ENCODE assay signal across 8 mouse cellular contexts in the genomic region with DNA sequence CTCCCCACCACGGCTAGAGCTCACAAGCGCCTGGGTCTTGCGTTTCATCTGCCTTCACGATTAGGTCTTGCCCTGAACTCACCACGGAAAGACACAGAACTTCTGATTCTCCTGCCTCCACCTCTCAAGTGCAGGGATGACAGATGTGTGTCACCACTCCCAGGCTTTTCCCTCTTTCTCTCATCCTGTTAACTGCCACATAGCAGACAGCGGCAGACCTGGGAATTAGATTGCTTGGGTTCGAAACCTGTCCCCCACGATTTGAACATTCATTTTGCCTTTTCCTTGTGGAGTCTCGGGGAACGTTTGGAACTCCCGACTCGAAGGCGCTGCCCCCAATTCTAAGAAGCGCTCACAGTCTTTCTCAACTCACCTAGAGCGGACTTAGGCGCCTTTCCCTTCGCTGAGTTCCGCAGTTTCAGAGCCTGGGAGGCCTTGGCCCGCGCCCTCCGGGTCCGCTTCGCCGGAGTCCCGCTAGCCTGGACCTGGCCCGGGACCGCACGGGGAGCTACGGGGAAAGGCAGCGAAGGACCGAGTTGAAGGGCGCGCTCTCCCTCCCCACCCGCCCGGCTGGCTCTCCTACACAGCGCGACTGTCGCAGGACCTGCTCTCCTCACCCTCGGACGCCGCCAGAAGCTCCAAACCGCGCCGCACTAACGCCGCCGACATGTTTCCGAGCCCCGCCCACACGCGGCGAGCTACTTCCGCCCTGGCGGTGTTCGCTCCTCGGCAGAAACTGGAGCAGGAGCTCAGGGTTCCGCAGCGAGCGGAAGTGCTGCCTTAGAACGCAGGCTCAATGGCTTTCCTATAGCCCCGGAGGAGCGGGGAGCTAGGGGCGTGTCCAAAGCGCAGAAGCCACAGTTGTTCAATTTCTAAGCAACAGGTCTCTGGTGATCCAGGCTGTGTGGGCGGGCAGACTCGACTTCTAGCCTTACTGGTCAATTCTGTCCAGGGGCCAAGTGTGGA. TPM values are rescaled to one million over a fixed set of nuclear protein-coding genes. Genes with fewer than 3 reads are reported as not detected.
A peak's percentile ranks its signal among the peaks of the same experiment; 100 is the strongest.
DNase-seq lines count a peak whose midpoint lies in the region; ATAC-seq and TF ChIP-seq lines count a peak whose summit lies in the region.

A gene (minus strand): TSS at position 706 of the 966 bp plus-strand sequence.

- DNase-seq in CH12.LX (ENCODE audit: extremely low read depth), result peak; percentile 95
- peak; percentile 94 for DNase-seq in c-Kit-positive CD71-negative TER-119-negative erythroid progenitor cells, embryonic 14.5 days (ENCODE audit: low read depth)
- DNase-seq in forebrain, embryonic 11.5 days (ENCODE audit: low spot score), result peak; percentile 94
- DNase-seq in kidney, postnatal 36 days, result peak; percentile 88 to 93

- H3K79me2 ChIP-seq in CH12.LX (replicated peaks; ENCODE audit: control insufficient read depth, extremely low read depth, insufficient read depth, poor library complexity, severe bottlenecking), result peaks cover 16% of the 10 kb centered on the region

- peaks cover 7% of the 10 kb centered on the region for H3K27me3 ChIP-seq in CH12.LX (replicated peaks)
- no peaks in the 10 kb centered on the region for H3K27me3 ChIP-seq in forebrain, embryonic 11.5 days (ENCODE audit: control insufficient read depth, insufficient read depth, low read length)
- H3K27me3 ChIP-seq in heart, embryonic 16.5 days (ENCODE audit: control insufficient read depth, insufficient read depth, low read length), result no peaks in the 10 kb centered on the region
- no peaks in the 10 kb centered on the region for H3K27me3 ChIP-seq in liver, embryonic 16.5 days (ENCODE audit: control insufficient read depth, insufficient read depth, low read depth, low read length)
- no peaks in the 10 kb centered on the region for H3K27me3 ChIP-seq in neural tube, embryonic 13.5 days
- H3K27me3 ChIP-seq in testis, adult 2 months (ENCODE audit: control insufficient read depth, insufficient read depth, low read length), result no peaks in the 10 kb centered on the region

- H3K9ac ChIP-seq in CH12.LX (ENCODE audit: insufficient read depth, low read depth), result peak within 1 kb of the TSS; percentile 77
- H3K9ac ChIP-seq in forebrain, embryonic 11.5 days (ENCODE audit: low read length), result peak within 1 kb of the TSS; percentile 72
- H3K9ac ChIP-seq in heart, embryonic 16.5 days (ENCODE audit: low read length), result peak within 1 kb of the TSS; percentile 92
- H3K9ac ChIP-seq in liver, embryonic 16.5 days (ENCODE audit: low read depth, low read length), result peak within 1 kb of the TSS; percentile 86
- peak within 1 kb of the TSS; percentile 86 for H3K9ac ChIP-seq in neural tube, embryonic 13.5 days

- peak within 1 kb of the TSS; percentile 45 for H3K4me2 ChIP-seq in CH12.LX (ENCODE audit: insufficient read depth, low read depth, poor library complexity, severe bottlenecking)
- H3K4me2 ChIP-seq in forebrain, embryonic 11.5 days (ENCODE audit: low read depth, low read length, severe bottlenecking), result peak within 1 kb of the TSS; percentile 88
- H3K4me2 ChIP-seq in heart, embryonic 16.5 days (ENCODE audit: low read depth, low read length), result peak within 1 kb of the TSS; percentile 88
- H3K4me2 ChIP-seq in liver, embryonic 16.5 days (ENCODE audit: low read depth, low read length), result peak within 1 kb of the TSS; percentile 79
- peak within 1 kb of the TSS; percentile 86 for H3K4me2 ChIP-seq in neural tube, embryonic 13.5 days

- dilution Hi-C loops in CH12.LX (cut with MboI; ENCODE audit: extremely low pct_ligation_motif_present, extremely low pct_unique_long_range_greater_than_20kb, low sequenced_read_pairs), result no loop called here

- ATAC-seq in forebrain, embryonic 11.5 days (replicated peaks; ENCODE audit: low FRiP score), result peak; percentile 88
- ATAC-seq in heart, embryonic 16.5 days (replicated peaks; ENCODE audit: extremely low read depth, insufficient read depth, low FRiP score), result peak; percentile 90
- ATAC-seq in liver, embryonic 16.5 days (ENCODE audit: low read depth), result peak; percentile 96
- ATAC-seq in neural tube, embryonic 13.5 days (ENCODE audit: low read depth), result peak; percentile 86

- no peak for TF ChIP-seq RAD21 in CH12.LX (IDR thresholded peaks at IDR 0.05; ENCODE audit: low read depth, low read length)

- in situ Hi-C loops in CH12.LX (cut with MboI; ENCODE audit: low pct_ligation_motif_present, low pct_unique_long_range_greater_than_20kb, low sequenced_read_pairs), result loop anchor here (10.0 to 25.0 kb wide), 2 partner anchors 371 to 698 kb away; no protein-coding TSS in a partner anchor

- H3K9me3 ChIP-seq in CH12.LX (replicated peaks; ENCODE audit: low read length), result peaks cover 3% of the 10 kb centered on the region
- H3K9me3 ChIP-seq in forebrain, embryonic 11.5 days (ENCODE audit: control insufficient read depth, low read length), result no peaks in the 10 kb centered on the region
- H3K9me3 ChIP-seq in heart, embryonic 16.5 days (replicated peaks; ENCODE audit: control insufficient read depth, low read length), result no peaks in the 10 kb centered on the region
- H3K9me3 ChIP-seq in liver, embryonic 16.5 days (replicated peaks; ENCODE audit: control insufficient read depth, low read length), result no peaks in the 10 kb centered on the region
- no peaks in the 10 kb centered on the region for H3K9me3 ChIP-seq in neural tube, embryonic 13.5 days

- H3K27ac ChIP-seq in CH12.LX (ENCODE audit: insufficient read depth, low read depth), result no peak within 1 kb of the TSS
- H3K27ac ChIP-seq in forebrain, embryonic 11.5 days (ENCODE audit: low read depth, low read length), result peak within 1 kb of the TSS; percentile 26; the same call in 1 of the 2 replicates
- peak within 1 kb of the TSS; percentile 73 for H3K27ac ChIP-seq in heart, embryonic 16.5 days (ENCODE audit: low read length)
- H3K27ac ChIP-seq in liver, embryonic 16.5 days (ENCODE audit: low read length), result peak within 1 kb of the TSS; percentile 78
- peak within 1 kb of the TSS; percentile 65 for H3K27ac ChIP-seq in neural tube, embryonic 13.5 days (replicated peaks)
- peak within 1 kb of the TSS; percentile 79 for H3K27ac ChIP-seq in testis, adult 2 months (ENCODE audit: control insufficient read depth, insufficient read depth, low read depth, low read length)

- TF ChIP-seq EP300 in CH12.LX (IDR thresholded peaks at IDR 0.05; ENCODE audit: low read length), result no peak

- H3K36me3 ChIP-seq in CH12.LX (replicated peaks in 1 of 2; ENCODE audit: control insufficient read depth in 1 of 2, insufficient read depth in 1 of 2, low read length in 1 of 2), result peaks cover 19 to 38% of the 10 kb centered on the region in 2 experiments
- no peaks in the 10 kb centered on the region; the same call in 1 of the 2 replicates for H3K36me3 ChIP-seq in forebrain, embryonic 11.5 days (ENCODE audit: control insufficient read depth, insufficient read depth, low read length)
- H3K36me3 ChIP-seq in heart, embryonic 16.5 days (ENCODE audit: control insufficient read depth, insufficient read depth), result peaks cover 6% of the 10 kb centered on the region; the same call in 1 of the 2 replicates
- H3K36me3 ChIP-seq in liver, embryonic 16.5 days (ENCODE audit: control insufficient read depth, insufficient read depth), result peaks cover 8% of the 10 kb centered on the region
- H3K36me3 ChIP-seq in neural tube, embryonic 13.5 days, result peaks cover 19% of the 10 kb centered on the region
- H3K36me3 ChIP-seq in testis, adult 2 months (ENCODE audit: control insufficient read depth, insufficient read depth, low read length), result no peaks in the 10 kb centered on the region; the same call in 1 of the 2 replicates

- WGBS in forebrain, embryonic 11.5 days, result 2% methylated on average over 66 of the region's 66 CpGs
- under 1% methylated on average over 66 of the region's 66 CpGs for WGBS in heart, embryonic 16.5 days
- under 1% methylated on average over 66 of the region's 66 CpGs for WGBS in liver, embryonic 16.5 days (ENCODE audit: insufficient replicate concordance)
- 2% methylated on average over 66 of the region's 66 CpGs for WGBS in neural tube, embryonic 13.5 days

- no peak for TF ChIP-seq CTCF in CH12.LX (conservative IDR thresholded peaks at IDR 0.05 in 1 of 2, IDR thresholded peaks at IDR 0.05 in 1 of 2; ENCODE audit: low read depth in 2 of 2, low read length in 2 of 2)
- no peak for TF ChIP-seq CTCF in testis, adult 2 months (IDR thresholded peaks at IDR 0.05; ENCODE audit: control insufficient read depth, insufficient read depth, insufficient replicate concordance, low read depth, low read length)

- TF ChIP-seq POLR2A in CH12.LX (IDR thresholded peaks at IDR 0.05; ENCODE audit: low read depth, low read length), result peak; percentile 84
- peak; percentile 82 for TF ChIP-seq POLR2A in testis, adult 2 months (IDR thresholded peaks at IDR 0.05; ENCODE audit: control insufficient read depth, low read depth, low read length)

- H3K4me1 ChIP-seq in CH12.LX (ENCODE audit: control insufficient read depth in 1 of 2, insufficient read depth in 2 of 2), result peaks cover 6 to 20% of the 10 kb centered on the region in 2 experiments; a peak in 3 of 4 replicates
- peaks cover 6% of the 10 kb centered on the region; the same call in 1 of the 2 replicates for H3K4me1 ChIP-seq in forebrain, embryonic 11.5 days (replicated peaks; ENCODE audit: control insufficient read depth, insufficient read depth, low read length)
- peaks cover 14% of the 10 kb centered on the region for H3K4me1 ChIP-seq in heart, embryonic 16.5 days (ENCODE audit: control insufficient read depth, insufficient read depth, low read length)
- peaks cover 32% of the 10 kb centered on the region for H3K4me1 ChIP-seq in liver, embryonic 16.5 days (ENCODE audit: control insufficient read depth, low read depth, low read length)
- H3K4me1 ChIP-seq in neural tube, embryonic 13.5 days (replicated peaks), result peaks cover 23% of the 10 kb centered on the region
- H3K4me1 ChIP-seq in testis, adult 2 months (ENCODE audit: control insufficient read depth, insufficient read depth, low read length), result peaks cover 5% of the 10 kb centered on the region

- peak within 1 kb of the TSS; percentile 76 to 98 (median 79) for H3K4me3 ChIP-seq in CH12.LX (replicated peaks in 1 of 3; ENCODE audit: low read depth in 2 of 3, low read length in 2 of 3, poor library complexity in 1 of 3)
- H3K4me3 ChIP-seq in forebrain, embryonic 11.5 days (ENCODE audit: low read depth, low read length), result peak within 1 kb of the TSS; percentile 89
- peak within 1 kb of the TSS; percentile 93 for H3K4me3 ChIP-seq in heart, embryonic 16.5 days (ENCODE audit: low read length)
- H3K4me3 ChIP-seq in liver, embryonic 16.5 days (ENCODE audit: low read depth, low read length), result peak within 1 kb of the TSS; percentile 75
- peak within 1 kb of the TSS; percentile 91 for H3K4me3 ChIP-seq in neural tube, embryonic 13.5 days
- peak within 1 kb of the TSS; percentile 92 for H3K4me3 ChIP-seq in testis, adult 2 months (ENCODE audit: control insufficient read depth, low read depth, low read length)

RNA-seq across cellular contexts. Expression of the gene that starts here (rescaled TPM):
- 47.1 and 55.0 TPM in 2 replicates for total RNA-seq in CH12.LX (2012; rRNA removed)
- total RNA-seq in CH12.LX (2014; rRNA removed), result 63.3 and 67.3 TPM in 2 replicates
- 91.2 and 99.6 TPM in 2 replicates for polyA plus RNA-seq in CH12.LX (2012; ENCODE audit: insufficient read length, low read depth)
- 69.1 and 69.4 TPM in 2 replicates for polyA plus RNA-seq in forebrain, embryonic 11.5 days (2014; fragmentation: Nextera tagmentation; extraction: Ambion mirVana)
- polyA plus RNA-seq in heart, embryonic 16.5 days (2015; fragmentation: Nextera tagmentation; extraction: Ambion mirVana), result 35.3 and 35.7 TPM in 2 replicates
- polyA plus RNA-seq in liver, embryonic 16.5 days (2015; fragmentation: Nextera tagmentation; extraction: Ambion mirVana), result 21.2 and 24.9 TPM in 2 replicates
- polyA plus RNA-seq in neural tube, embryonic 13.5 days (2015; fragmentation: Nextera tagmentation; extraction: Ambion mirVana), result 65.2 and 74.2 TPM in 2 replicates
- 13.6 and 14.5 TPM in 2 replicates for polyA plus RNA-seq in testis, adult 2 months (2012; rRNA removed)
